Mouse (Mus musculus): ENCODE data around the gene Olfr135. TPM values are rescaled to one million over a fixed set of nuclear protein-coding genes. Genes with fewer than 3 reads are reported as not detected.

Gene Olfr135
- not detected in 2 replicates for polyA plus RNA-seq (2012; rRNA removed)

GRCm38 (mm10) chr17:38204035-38204434 is at the start of gene Olfr135:
Gene Olfr135 (plus strand): TSS chr17:38204335.
- TF ChIP-seq POLR2A (IDR thresholded peaks at IDR 0.05; ENCODE audit: borderline replicate concordance, insufficient read depth, low read length) (no peak), CTCF (IDR thresholded peaks at IDR 0.05; ENCODE audit: borderline replicate concordance, insufficient read depth, low read depth, low read length) (no peak)
- H3K27ac ChIP-seq (ENCODE audit: insufficient read depth, low read length) = no peak within 1 kb of the TSS
- no peak within 1 kb of the TSS for H3K4me3 ChIP-seq (replicated peaks; ENCODE audit: insufficient read depth, low read depth, low read length)
- no peaks in the 10 kb centered on the region for H3K4me1 ChIP-seq (ENCODE audit: control insufficient read depth, insufficient read depth, low read length)
- no peak for DNase-seq
- H3K27me3 ChIP-seq (ENCODE audit: control insufficient read depth, insufficient read depth, low read length) = no peaks in the 10 kb centered on the region
- WGBS = 93% methylated on average over 1 of the region's 1 CpGs

DNA sequence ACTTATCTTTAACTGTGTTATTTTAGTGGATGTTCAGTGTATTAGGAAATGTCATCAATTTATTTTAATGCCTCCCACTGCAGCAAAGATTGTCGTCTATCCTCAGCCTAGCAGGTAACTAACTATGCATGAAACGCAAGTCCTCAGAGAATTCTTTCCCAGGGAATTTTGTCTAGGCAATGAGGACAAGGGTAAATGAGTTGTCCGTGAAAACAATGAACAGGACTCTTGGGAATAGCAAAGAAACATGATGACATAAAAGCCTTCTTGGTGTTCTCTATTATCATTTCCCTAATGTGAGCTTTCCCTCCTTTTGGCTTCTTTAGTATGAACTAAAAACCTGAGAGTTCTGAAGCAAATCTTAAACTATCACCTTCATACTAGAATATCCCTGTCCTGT is 33.0 kb upstream of the Olfr135 start, which contains the start of gene Olfr134:
Olfr134 (plus strand) TSS at position 301 of the 400 bp plus-strand sequence.
- Histone ChIP-seq H3K4me1 (ENCODE audit: control insufficient read depth, insufficient read depth, low read length) (no peaks in the 10 kb centered on the region), H3K27ac (ENCODE audit: insufficient read depth, low read length) (no peak within 1 kb of the TSS), H3K4me3 (replicated peaks; ENCODE audit: insufficient read depth, low read depth, low read length) (no peak within 1 kb of the TSS), H3K27me3 (ENCODE audit: control insufficient read depth, insufficient read depth, low read length) (no peaks in the 10 kb centered on the region)
- no peak for DNase-seq
- TF ChIP-seq CTCF (IDR thresholded peaks at IDR 0.05; ENCODE audit: borderline replicate concordance, insufficient read depth, low read depth, low read length) (no peak), POLR2A (IDR thresholded peaks at IDR 0.05; ENCODE audit: borderline replicate concordance, insufficient read depth, low read length) (no peak)
- 55% methylated on average over 3 of the region's 3 CpGs for whole genome bisulfite sequencing

Other genes with a start within 250 kb of the Olfr135 start
- gene Olfr129, start 144.3 kb upstream of the Olfr135 start, polyA plus RNA-seq (2012; rRNA removed) = not detected in 2 replicates
- gene Olfr130, start 140.4 kb upstream of the Olfr135 start, polyA plus RNA-seq (2012; rRNA removed) = not detected in 2 replicates
- gene Olfr131, start 115.6 kb upstream of the Olfr135 start, polyA plus RNA-seq (2012; rRNA removed) = not detected in 2 replicates
- gene Olfr132, start 69.8 kb upstream of the Olfr135 start, polyA plus RNA-seq (2012; rRNA removed) = not detected in 2 replicates
- gene Olfr133, start 59.1 kb upstream of the Olfr135 start, polyA plus RNA-seq (2012; rRNA removed) = not detected in 2 replicates
- not detected in 2 replicates for gene Olfr134, start 32.9 kb upstream of the Olfr135 start, polyA plus RNA-seq (2012; rRNA removed)
- not detected in 2 replicates for gene Olfr138, start 56.7 kb downstream of the Olfr135 start, polyA plus RNA-seq (2012; rRNA removed)
- gene Olfr137, start 103.2 kb downstream of the Olfr135 start, polyA plus RNA-seq (2012; rRNA removed) = not detected in 2 replicates
- gene Olfr136, start 125.5 kb downstream of the Olfr135 start, polyA plus RNA-seq (2012; rRNA removed) = not detected in 2 replicates
- not detected in 2 replicates for gene Esp36, start 215.8 kb downstream of the Olfr135 start, polyA plus RNA-seq (2012; rRNA removed)